Mouse (Mus musculus) spleen, adult 2 months (tissue): Measurements from ENCODE around the gene Abcd3.

ENCODE experiments used
- CTCF ChIP-seq: fragments of 200-500 bp; IDR thresholded peaks from 2 replicates; pipeline ENCODE4 v1.5.1; 2011; ENCODE audit warnings: mild to moderate bottlenecking, inconsistent platforms; ENCODE audit not compliant: insufficient read depth, insufficient read length, insufficient replicate concordance; ENCODE audit errors: extremely low read depth
- POLR2A ChIP-seq: fragments of 200-500 bp; IDR thresholded peaks from 2 replicates; pipeline ENCODE4 v1.6.1; 2011; ENCODE audit warnings: low read depth, low read length, inconsistent platforms

DNA sequence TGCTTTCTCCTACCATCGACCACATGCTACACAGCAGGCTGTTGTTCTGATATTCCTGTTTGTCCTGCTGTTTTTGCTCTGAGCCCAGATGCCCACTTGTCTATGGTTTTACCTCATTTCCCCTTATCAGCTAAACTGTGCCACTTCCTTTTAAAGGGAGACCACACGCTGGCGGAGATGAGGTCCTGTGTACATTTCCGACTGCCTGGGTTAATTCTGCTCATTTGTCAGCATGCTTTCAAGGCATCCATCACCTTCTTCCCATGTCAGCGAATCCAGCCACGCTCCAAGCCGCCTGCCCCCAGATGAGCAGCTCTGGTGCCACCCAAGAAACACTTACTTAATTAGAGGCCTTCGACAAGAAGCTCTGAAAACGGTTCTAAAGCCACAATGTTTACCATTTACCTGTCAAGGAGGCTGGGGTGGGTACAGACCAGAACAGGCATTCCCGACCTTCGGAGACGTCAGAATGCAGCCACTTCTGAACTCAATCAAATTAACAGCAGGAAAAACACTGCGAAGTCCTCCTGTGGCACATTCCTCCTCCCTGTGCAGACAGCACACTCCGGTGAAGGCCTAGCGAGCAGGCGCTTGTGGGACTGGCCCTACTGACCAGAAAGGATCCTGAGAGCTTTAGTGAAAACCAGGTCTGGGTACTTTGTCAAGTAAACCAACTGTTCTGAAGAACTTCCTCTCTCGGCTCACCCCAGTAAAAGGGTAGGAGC, 75.5 kb downstream of the Abcd3 start:
- TF ChIP-seq CTCF: no peak
- no peak for TF ChIP-seq POLR2A
